Mouse (Mus musculus): ENCODE measurements at regions not wholly inside any gene's neighbourhood (a gene's known extent, or its start where the extent isn't known, plus 50 kb on each side); places are given as distances from the start of the nearest gene placed in this dataset.
A peak's percentile ranks its signal among the peaks of the same experiment; 100 is the strongest.

DNA sequence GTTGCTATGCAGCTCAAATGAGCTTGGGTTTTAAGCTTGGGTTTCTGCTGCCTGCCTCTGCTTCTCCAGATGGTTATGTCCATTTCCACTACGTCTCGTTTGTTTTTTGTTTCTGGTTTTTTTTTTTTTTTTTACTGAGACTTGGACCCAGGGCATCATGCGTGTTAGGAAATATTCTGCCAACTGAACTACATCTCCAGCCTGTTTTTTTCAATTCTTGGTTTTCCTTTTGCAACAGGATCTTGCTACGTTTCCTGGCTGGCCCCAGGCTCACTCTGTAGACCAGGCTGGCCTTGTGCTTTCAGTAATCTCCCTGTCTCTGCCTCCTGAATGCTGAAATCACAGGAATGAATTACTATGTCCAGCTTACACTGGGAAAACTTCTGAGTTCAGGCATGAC lies 96.2 kb upstream of the Zfp217 start:
- no peaks in the 10 kb centered on the region for H3K36me3 ChIP-seq (ENCODE audit: control insufficient read depth, insufficient read depth)
- no peaks in the 10 kb centered on the region for H3K9me3 ChIP-seq (ENCODE audit: control insufficient read depth)
- no peak overlapping the region for H3K4me2 ChIP-seq (replicated peaks; ENCODE audit: low read depth)
- no peak for ATAC-seq
- no peak overlapping the region for H3K9ac ChIP-seq (ENCODE audit: low read depth, low read length)
- no peaks in the 10 kb centered on the region for H3K4me1 ChIP-seq (replicated peaks; ENCODE audit: control insufficient read depth, insufficient read depth, low read length)
- no peaks in the 10 kb centered on the region for H3K27me3 ChIP-seq (replicated peaks; ENCODE audit: control insufficient read depth, insufficient read depth, low read length)
- no peak overlapping the region for H3K4me3 ChIP-seq (ENCODE audit: low read depth, low read length)
- no peak overlapping the region for H3K27ac ChIP-seq (ENCODE audit: low read depth, low read length)
- 64% methylated on average over 4 of the region's 4 CpGs for WGBS
- no peak for TF ChIP-seq CTCF (IDR thresholded peaks at IDR 0.05; ENCODE audit: low read depth)

DNA sequence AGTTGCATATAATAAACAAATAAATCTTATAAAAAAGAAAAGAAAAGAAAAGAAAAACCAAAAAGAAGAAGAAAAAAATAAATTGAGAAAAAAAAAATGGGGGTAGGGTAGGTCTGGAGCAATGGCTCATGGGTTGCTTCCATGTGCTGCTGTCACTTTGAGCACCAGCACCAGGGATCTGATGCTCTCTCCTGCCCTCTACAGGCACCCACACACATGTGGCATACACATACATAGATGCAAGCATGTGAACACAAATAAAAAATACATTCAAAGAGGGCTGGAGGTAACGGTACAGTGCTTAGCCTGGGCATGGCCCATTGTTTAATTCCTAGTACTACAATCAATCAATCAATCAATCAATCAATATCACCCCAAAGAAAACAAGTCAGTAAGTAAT lies 90.1 kb upstream of the Zfp217 start:
- H3K9ac ChIP-seq (ENCODE audit: low read depth, low read length), result no peak overlapping the region
- 94% methylated on average over 1 of the region's 1 CpGs for WGBS
- peak; percentile 58 for TF ChIP-seq CTCF (IDR thresholded peaks at IDR 0.05; ENCODE audit: low read depth)
- no peaks in the 10 kb centered on the region for H3K27me3 ChIP-seq (replicated peaks; ENCODE audit: control insufficient read depth, insufficient read depth, low read length)
- H3K4me3 ChIP-seq (ENCODE audit: low read depth, low read length), result no peak overlapping the region
- ATAC-seq, result no peak
- no peak overlapping the region for H3K27ac ChIP-seq (ENCODE audit: low read depth, low read length)
- no peaks in the 10 kb centered on the region for H3K36me3 ChIP-seq (ENCODE audit: control insufficient read depth, insufficient read depth)
- no peaks in the 10 kb centered on the region for H3K9me3 ChIP-seq (ENCODE audit: control insufficient read depth)
- no peak overlapping the region for H3K4me2 ChIP-seq (replicated peaks; ENCODE audit: low read depth)
- no peaks in the 10 kb centered on the region for H3K4me1 ChIP-seq (replicated peaks; ENCODE audit: control insufficient read depth, insufficient read depth, low read length)

DNA sequence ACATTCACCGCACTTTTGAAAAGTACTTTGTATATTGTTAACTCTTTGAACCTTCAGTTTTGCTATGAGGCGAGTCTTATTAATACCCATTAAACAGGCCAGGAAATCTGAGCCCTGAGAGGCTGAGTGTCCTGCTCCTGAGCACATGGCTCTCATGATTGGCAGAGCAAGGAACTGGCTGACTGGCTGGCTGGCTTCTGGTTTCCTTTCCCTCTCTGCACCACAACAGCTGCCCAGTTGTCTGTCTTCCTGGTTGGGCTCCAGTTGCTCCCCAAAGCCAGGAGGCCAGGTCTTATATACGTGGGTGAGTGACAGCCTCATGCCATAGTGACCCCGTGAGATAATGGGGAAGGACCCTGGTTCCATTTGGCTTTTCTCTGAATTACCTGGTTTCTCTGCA lies 85.5 kb upstream of the Zfp217 start:
- WGBS, result 64% methylated on average over 4 of the region's 4 CpGs
- H3K9me3 ChIP-seq (ENCODE audit: control insufficient read depth), result no peaks in the 10 kb centered on the region
- H3K36me3 ChIP-seq (ENCODE audit: control insufficient read depth, insufficient read depth), result no peaks in the 10 kb centered on the region
- ATAC-seq, result no peak
- no peak overlapping the region for H3K9ac ChIP-seq (ENCODE audit: low read depth, low read length)
- no peak overlapping the region for H3K4me2 ChIP-seq (replicated peaks; ENCODE audit: low read depth)
- no peaks in the 10 kb centered on the region for H3K27me3 ChIP-seq (replicated peaks; ENCODE audit: control insufficient read depth, insufficient read depth, low read length)
- no peak overlapping the region for H3K4me3 ChIP-seq (ENCODE audit: low read depth, low read length)
- H3K4me1 ChIP-seq (replicated peaks; ENCODE audit: control insufficient read depth, insufficient read depth, low read length), result no peaks in the 10 kb centered on the region
- no peak overlapping the region for H3K27ac ChIP-seq (ENCODE audit: low read depth, low read length)
- no peak for TF ChIP-seq CTCF (IDR thresholded peaks at IDR 0.05; ENCODE audit: low read depth)

DNA sequence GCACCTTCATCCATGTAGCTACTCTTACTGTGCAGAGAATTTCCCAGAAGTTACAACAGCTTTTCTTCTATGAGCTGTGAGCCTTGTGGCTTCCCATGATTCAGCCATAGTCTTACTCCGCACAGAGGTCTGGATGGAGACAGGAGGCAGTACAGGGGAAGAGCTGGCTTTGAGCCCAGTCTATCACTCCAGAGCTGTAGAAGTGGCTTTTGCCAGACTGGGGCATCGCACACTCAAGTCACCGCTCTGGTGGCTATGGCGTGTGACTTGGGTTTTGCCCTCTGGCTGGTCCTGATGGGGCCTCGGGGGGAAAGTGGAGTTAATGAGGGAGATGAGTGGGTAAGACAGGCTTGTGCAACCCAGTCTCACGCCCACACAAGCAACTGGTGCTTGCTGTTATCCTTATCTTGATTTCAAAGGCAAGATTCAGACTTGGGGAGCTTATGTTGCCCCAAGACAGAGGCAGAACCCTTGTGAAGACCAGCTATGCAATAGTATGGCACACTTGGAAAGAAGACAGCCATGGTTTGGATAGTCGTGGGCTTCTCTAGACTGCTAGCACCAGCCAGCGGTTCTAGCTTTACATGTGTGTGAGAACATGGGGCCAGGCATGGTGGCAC lies 81.7 kb upstream of the Zfp217 start:
- H3K9ac ChIP-seq (ENCODE audit: low read depth, low read length), result no peak overlapping the region
- 79% methylated on average over 8 of the region's 8 CpGs for WGBS
- no peak overlapping the region for H3K4me3 ChIP-seq (ENCODE audit: low read depth, low read length)
- H3K4me2 ChIP-seq (replicated peaks; ENCODE audit: low read depth), result no peak overlapping the region
- no peaks in the 10 kb centered on the region for H3K36me3 ChIP-seq (ENCODE audit: control insufficient read depth, insufficient read depth)
- H3K27me3 ChIP-seq (replicated peaks; ENCODE audit: control insufficient read depth, insufficient read depth, low read length), result no peaks in the 10 kb centered on the region
- no peaks in the 10 kb centered on the region for H3K4me1 ChIP-seq (replicated peaks; ENCODE audit: control insufficient read depth, insufficient read depth, low read length)
- no peak for TF ChIP-seq CTCF (IDR thresholded peaks at IDR 0.05; ENCODE audit: low read depth)
- H3K9me3 ChIP-seq (ENCODE audit: control insufficient read depth), result no peaks in the 10 kb centered on the region
- no peak overlapping the region for H3K27ac ChIP-seq (ENCODE audit: low read depth, low read length)
- no peak for ATAC-seq

DNA sequence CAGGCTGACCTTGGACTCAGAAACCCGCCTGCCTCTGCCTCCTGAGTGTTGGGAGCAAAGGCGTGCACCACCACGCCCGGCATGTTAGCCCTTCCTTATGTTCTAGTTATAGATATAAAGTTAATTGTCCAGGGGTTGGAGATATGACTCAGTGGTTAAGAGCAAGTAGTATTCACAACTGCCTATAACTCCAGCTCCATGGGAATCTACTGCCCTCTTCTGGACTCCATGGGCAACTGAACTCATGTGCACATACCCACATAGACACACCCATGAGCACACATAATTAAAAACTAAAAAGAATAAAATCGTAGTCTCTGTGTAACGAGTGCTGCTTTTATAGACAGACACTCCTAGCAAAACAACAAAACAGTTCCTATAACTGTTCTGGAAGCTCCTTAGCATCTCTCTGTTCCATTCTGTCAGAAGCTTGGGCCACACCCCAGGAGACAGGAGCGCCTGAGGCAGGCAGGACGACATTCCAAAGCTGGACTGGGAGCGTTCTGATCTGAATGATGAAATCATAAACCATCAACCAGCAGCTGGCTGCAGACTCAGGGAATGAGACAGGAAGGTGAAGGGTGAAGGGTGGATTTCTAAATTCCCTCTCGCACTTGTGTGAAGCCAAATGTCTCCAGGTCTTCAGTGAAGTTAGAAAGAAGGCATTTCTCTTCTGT lies 80.6 kb upstream of the Zfp217 start:
- Histone ChIP-seq H3K27ac (ENCODE audit: low read depth, low read length) (no peak overlapping the region), H3K4me3 (ENCODE audit: low read depth, low read length) (no peak overlapping the region), H3K36me3 (ENCODE audit: control insufficient read depth, insufficient read depth) (no peaks in the 10 kb centered on the region), H3K9me3 (ENCODE audit: control insufficient read depth) (no peaks in the 10 kb centered on the region), H3K27me3 (replicated peaks; ENCODE audit: control insufficient read depth, insufficient read depth, low read length) (no peaks in the 10 kb centered on the region), H3K4me1 (replicated peaks; ENCODE audit: control insufficient read depth, insufficient read depth, low read length) (no peaks in the 10 kb centered on the region), H3K9ac (ENCODE audit: low read depth, low read length) (no peak overlapping the region), H3K4me2 (replicated peaks; ENCODE audit: low read depth) (no peak overlapping the region)
- ATAC-seq, result no peak
- peak; percentile 43; the same call in 1 of the 2 replicates for TF ChIP-seq CTCF (IDR thresholded peaks at IDR 0.05; ENCODE audit: low read depth)
- 79% methylated on average over 10 of the region's 10 CpGs for WGBS

DNA sequence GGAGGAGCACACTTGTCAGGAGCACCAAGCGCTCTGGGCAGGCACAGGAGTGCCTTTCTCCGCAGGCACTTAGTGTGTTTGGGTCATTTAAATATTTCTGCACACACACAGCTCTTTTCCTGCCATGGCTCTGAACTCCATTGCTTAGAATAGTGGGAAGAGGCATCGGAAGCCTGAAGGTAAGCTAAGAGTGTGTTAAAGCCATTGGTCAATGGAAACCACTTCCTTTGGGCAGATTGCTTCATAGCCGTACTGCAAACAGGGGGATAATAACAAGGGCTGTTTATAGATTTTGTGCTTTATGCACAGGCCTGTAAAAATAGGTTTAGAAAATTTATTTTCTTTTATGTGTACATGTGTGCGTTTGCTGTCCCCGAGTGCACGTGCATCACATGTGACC lies 76.0 kb upstream of the Zfp217 start:
- Histone ChIP-seq H3K4me1 (replicated peaks; ENCODE audit: control insufficient read depth, insufficient read depth, low read length) (peaks cover 13% of the 10 kb centered on the region), H3K27me3 (replicated peaks; ENCODE audit: control insufficient read depth, insufficient read depth, low read length) (no peaks in the 10 kb centered on the region), H3K9ac (ENCODE audit: low read depth, low read length) (no peak overlapping the region), H3K36me3 (ENCODE audit: control insufficient read depth, insufficient read depth) (no peaks in the 10 kb centered on the region), H3K4me2 (replicated peaks; ENCODE audit: low read depth) (no peak overlapping the region), H3K27ac (ENCODE audit: low read depth, low read length) (no peak overlapping the region), H3K4me3 (ENCODE audit: low read depth, low read length) (no peak overlapping the region), H3K9me3 (ENCODE audit: control insufficient read depth) (no peaks in the 10 kb centered on the region)
- ATAC-seq, result no peak
- TF ChIP-seq CTCF (IDR thresholded peaks at IDR 0.05; ENCODE audit: low read depth), result no peak
- WGBS, result 77% methylated on average over 7 of the region's 7 CpGs
